Mouse (Mus musculus): ENCODE results near the gene 9530003J23Rik.

- TF ChIP-seq EP300 (IDR thresholded peaks at IDR 0.05) (no peak), CTCF (IDR thresholded peaks at IDR 0.05) (no peak)
Observed at GRCm38 (mm10) chr10:117222821-117223220, 15.7 kb downstream of the 9530003J23Rik start.

Measured in lung, postnatal 0 days (tissue).